Mouse (Mus musculus): ENCODE measurements around the gene Usp36.
A peak's percentile ranks its signal among the peaks of the same experiment; 100 is the strongest.

Usp36 gene

DNA sequence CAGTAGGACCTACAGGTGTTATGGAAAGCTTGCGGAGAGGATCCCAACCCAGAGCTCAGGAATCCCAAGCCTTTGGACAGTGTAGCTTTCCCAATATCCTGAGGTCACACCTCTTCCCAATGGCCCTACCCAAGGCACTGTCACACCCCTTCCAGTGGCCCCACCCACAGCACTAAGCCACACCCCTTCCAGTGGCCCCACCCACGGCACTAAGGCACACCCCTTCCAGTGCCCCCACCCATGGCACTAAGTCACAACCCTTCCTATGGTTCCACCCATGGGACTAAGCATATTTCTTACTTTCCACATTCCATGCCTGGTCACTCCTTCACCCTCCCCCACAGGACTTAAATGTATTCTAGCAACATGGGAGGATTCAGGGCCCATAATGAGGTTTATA lies 8.8 kb upstream of the Usp36 start:
- DNase-seq (ENCODE audit: low spot score) = no peak

DNA sequence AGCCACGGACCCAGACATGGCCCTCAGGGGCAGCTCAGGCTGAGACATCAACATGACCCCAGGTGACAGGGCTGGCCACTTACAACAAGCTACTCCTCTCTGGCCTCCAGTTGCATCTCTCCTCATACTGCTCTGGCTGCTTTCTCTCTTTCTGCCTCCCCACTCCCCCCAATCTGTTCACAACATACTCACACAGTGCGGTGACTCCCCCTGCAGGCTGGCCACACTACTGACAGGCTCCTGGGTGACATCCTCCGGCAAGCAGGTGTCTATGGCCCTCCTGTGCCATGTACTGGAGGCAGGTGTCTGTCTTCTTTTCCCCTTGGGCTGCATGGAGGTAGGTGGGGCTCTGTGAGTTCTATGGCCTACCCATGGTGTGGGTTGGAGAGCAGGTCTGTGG lies 7.9 kb upstream of the Usp36 start:
- no peak for DNase-seq (ENCODE audit: low spot score)

DNA sequence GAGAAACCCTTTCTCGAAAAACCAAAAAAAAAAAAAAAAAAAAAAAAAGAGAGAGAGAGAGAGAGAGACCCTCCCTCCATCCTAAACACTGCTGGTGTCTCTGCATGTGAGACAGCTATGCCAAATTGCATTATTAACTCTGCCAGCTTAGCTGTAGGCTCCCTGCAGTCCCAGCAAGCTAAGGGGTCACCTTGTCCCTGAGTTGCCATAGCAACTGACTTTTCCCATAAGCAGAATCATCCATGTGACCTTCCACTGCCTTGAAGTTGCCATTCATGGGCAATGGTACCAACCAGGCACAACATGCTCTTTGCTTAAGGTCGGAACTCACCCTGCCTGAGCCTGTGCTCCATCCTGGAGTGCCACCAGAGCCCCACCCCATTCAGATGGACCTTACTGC lies 5.0 kb upstream of the Usp36 start:
- no peak for DNase-seq (ENCODE audit: low spot score)

DNA sequence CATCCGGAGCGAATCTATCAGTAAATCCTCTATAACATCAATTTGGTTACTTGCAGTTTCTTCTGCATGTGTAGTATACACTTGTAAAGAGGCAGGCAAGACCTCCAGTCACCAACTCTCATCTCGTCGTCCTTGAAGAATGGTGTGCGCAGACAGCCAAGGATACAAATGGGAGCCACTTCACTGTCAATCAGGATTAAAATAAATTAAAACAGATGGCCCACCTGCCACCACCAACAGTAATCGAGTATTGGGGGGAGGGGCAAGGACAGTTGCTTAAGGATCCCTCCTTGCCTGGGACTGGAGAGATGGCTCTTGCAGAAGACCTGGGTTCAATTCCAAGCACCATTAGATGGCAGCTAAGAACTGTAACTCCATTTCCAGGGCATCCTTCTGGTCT lies 2.6 kb upstream of the Usp36 start:
- no peak for DNase-seq (ENCODE audit: low spot score)

DNA sequence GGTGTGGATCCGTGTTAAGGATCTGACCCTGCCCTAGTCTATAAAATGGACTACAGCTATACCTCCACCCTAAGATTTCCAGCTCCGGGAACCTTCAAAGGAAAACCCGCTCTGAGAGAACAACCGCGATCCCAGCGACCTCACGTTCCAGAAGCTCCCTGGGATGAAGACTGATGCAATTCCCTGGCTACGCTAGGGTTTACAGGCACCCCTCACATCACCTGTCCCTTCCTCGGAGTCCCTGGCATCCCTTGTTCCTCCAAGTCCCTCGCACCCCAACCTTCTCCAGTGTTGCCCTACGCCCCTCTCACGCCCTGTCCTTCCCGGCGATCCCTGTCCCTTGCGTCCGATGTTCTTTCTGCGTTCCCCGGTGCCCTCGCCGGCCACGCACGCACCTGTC lies 482 bp downstream of the Usp36 start:
- DNase-seq (ENCODE audit: low spot score) = no peak

DNA sequence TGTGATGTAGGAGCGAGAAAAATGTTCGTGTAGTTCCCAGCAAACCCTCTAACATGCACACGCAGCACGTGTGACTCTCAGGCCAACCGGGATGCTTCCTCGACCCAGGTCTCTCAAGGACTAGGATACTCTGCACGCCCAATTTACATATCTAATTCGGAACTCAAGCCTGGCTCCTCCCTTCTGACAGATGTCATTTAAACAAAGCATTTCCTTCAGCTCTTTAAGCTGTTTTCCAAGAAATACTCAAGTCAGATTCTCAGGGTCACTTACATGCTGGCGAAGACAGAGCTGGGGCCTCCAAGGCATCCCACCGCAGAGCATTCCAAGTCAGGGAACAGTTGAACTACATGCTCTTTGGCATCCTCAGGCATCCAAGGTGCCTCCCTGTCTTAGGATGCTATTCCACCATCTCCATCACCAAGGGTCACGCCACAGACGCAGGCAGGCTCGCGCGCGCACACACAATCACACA lies 970 bp downstream of the Usp36 start:
- no peak for DNase-seq (ENCODE audit: low spot score)

DNA sequence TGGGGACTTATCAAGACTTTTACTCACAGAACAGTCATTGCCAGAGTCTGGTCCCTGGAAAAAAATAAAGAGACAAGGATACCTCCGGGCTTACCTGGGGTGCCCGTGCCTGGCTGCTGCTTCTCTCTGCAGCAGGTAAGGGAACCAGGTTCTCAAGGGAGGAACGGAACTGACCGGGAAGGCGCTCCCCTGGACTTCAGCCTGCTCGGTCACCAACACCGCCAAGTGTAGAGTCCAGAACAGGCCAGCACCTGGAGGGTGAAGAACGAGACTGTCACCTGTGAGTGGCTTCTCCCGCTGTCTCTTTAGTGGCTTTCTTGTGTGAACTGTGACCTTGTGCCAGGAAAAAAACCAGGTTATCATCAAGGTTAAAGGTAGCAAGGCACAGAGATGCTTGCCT lies 2.5 kb downstream of the Usp36 start:
- DNase-seq (ENCODE audit: low spot score) = no peak

DNA sequence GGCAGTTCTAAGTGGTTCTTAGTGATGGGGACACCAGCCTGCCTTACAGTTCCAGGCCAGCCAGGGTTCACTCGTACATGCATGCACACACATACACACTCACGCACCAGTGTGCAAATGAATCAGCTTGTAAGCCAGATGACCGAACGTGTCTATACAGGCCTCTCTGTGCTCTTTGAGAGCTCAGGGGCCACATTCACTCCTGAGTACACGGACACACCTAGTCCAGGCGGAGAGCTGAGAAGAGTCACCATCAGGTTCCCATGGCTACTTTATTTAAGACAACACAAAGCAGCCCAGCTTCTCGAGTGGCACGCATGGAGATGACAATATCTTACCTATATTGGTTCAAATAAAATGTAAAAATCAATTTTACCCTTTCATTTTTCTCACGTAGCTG lies 3.6 kb downstream of the Usp36 start:
- DNase-seq (ENCODE audit: low spot score) = no peak

DNA sequence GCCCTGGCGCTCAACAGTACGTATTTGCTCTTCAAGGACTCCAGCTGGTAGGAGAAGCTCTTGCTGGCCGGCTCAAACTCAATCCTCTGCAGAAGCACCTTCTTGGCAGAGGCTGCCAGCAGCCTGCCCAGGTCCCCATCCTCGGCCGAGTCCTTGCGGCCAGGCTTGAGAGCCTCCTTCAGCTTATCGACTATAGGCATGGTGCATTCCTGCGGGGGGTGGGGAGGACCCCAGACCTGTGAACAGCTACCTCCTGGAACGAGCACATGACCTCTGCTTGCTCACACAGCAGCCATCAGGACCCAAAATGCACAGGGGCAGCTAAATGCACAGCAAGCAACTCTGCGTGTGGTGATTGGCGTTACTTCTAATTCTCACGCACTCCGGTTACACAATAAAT lies 4.3 kb downstream of the Usp36 start:
- DNase-seq (ENCODE audit: low spot score) = no peak

DNA sequence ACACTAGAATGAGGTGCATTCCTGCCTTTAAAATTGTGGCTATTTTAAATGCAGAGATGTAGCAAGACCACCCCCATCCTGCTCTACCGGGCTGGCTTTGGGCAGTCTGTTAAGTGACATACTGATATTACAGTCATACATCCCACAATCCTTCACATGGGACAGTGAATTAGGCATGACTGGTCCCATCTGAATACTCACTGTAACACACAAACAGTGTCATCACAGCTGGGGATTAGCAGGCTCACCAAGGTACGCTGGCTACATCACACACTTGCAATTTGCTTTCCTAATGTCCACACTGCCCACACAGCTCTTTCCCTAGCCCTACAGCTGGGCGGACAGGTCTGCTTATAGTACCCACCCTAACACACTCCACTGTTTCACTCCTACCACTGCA lies 9.8 kb downstream of the Usp36 start:
- no peak for DNase-seq (ENCODE audit: low spot score)

DNA sequence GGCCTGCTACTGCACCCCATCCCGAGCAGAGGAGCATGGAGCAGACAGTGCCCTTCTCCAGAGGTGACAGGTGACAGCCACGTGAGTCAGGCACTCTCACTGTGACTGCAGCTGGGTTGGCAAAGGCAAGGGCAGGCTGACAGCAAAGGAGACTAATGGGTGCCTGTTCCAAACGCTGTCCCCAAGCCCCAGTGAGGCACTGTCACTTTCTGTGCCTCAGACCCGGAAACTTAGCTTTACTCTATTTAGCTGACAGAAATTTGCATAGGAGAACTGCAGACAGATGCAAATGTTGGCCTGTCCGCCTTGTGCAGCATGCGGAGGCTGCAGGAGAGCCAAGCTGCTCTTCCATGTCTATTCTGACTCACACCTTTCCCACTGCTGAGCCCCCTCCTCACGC lies 13.7 kb downstream of the Usp36 start:
- no peak for DNase-seq (ENCODE audit: low spot score)

DNA sequence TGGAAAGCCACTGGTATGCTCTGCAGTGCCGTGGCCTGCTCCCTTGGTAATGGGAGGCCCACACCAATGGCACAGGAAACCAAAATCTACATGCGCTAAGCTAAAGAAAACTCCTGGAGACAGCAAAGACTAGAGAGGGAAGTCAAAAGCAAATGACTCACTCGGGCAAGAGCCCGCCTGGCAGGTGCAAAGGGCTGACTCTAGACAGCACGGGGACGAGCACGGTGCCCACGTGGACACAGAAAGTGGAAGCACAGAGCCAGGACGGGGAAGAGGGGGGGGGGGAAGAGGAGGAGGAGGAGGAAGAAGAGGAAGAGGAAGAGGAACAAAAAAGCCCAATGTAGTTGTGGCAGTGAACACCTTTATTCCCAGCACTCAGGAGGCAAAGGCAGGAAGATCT lies 15.0 kb downstream of the Usp36 start:
- no peak for DNase-seq (ENCODE audit: low spot score)

DNA sequence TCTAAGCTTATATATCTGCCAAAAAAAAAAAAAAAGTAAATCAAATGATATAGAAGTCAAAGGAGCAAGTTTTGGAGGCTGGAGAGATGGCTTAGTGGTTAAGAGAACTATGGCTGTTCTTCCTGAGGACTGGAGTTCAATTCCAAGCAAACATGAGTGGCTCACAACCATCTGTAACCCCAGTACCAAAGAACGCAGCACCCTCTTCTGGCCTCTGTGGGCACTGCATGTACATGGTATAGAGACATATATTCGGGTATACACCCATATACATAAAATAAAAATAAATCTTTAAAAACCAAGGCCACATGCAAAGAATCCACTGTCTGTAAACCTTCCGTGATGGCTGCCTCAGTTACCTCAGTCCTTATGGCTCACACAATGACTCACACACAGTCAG lies 20.2 kb downstream of the Usp36 start:
- DNase-seq (ENCODE audit: low spot score) = no peak

DNA sequence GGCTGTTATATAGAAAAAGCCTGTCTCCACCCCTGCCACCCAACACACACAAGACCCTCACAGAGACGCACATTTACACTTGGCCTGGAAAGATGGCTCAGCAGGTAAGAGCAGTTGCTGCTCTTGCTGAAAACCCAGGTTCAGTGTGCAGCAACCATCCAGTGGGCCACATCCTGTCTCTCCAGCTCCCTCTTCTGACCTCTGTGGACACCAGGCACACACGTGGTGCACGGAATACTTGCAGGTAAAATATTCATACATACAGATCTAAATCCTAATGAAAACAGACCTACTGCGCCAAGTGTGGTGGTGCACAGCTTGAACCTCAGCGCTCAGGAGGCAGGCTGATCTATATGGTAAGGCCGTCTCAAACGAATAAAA lies 23.4 kb downstream of the Usp36 start:
- DNase-seq (ENCODE audit: low spot score) = no peak

DNA sequence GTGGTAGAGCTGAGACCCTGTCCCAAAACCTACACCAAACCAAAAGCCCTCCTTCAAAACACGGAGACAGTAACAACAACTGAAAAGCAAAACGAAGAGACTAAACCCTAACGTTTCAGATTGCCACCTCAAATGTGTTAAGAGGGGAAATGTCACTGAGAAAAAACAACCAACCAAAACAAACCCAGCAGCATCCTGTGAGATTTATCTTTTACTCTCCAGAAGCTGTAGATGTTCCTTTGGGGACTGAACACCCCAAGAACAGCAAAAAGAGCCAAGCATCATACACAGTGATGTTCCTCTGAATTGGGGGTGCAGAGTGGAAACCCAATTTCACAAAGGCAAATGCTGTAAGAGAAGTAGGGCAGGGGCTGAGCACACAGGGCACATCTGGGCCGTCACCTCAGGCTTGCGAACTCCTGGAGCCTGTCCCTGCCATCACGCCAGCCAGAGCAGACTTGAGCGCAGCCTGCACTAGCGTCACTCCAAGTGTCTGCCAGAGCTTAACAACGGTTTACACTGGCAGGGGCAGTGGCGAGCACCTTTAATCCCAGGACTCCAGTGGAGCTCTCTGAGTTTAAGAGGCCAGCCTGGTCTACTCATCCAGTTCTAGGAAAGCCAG lies 23.9 kb downstream of the Usp36 start:
- no peak for DNase-seq (ENCODE audit: low spot score)

DNA sequence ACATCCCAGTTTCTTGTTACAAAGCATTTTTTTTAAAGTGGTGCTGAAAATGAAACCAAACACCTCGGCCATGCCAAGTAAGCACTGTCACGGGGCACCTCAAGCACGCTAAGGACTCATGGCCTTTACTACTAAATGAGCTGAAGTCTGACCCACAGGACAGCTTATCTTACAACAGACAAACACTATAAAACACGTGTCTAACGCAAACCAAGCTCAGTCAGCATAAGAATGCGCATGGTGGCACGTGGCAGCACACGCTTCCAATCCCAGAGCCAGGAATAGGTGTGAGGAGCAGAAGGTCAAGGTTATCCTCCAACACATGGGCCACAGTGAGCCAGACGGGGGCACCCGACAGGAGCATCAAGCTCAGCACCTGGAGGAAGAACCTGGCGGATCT lies 24.4 kb downstream of the Usp36 start:
- DNase-seq (ENCODE audit: low spot score) = no peak

DNA sequence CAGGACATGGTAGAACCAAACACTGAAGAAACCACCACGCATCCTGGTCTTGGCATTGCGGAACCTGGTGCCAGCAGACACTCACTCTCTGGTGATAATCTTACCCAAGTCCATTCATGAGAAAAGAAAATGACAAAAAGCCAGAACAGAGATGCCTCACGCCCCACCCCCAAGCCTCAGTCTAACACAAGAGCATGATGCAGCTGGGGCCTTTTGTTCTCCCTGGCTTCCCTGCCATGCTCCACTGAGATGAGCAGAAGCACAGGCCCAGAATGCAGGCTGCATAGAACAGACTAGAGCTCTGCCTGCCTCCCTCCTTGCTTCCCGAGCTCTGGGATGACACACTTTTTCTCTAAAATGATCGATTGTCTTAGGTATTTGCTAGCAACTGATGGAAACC lies 26.9 kb downstream of the Usp36 start:
- DNase-seq (ENCODE audit: low spot score) = no peak

DNA sequence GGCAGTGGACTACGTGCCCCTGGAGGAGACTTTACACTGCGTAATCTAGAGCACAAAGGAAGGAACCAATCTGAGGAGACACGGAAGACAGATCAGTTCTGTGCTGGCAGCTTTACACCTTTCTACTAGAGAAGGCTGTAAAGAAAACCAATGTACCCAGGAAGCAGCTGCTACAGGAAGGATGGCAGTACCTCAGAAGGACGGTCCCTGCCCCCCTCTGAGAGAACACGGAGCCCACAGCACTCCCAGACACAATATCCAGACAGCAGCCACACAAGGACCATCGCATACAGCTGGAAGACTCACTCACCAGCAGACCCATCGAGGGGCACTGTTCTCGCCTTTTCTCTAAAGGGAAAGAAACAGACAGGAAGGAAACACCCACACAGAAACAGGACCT lies 30.0 kb downstream of the Usp36 start:
- DNase-seq (ENCODE audit: low spot score) = no peak

DNA sequence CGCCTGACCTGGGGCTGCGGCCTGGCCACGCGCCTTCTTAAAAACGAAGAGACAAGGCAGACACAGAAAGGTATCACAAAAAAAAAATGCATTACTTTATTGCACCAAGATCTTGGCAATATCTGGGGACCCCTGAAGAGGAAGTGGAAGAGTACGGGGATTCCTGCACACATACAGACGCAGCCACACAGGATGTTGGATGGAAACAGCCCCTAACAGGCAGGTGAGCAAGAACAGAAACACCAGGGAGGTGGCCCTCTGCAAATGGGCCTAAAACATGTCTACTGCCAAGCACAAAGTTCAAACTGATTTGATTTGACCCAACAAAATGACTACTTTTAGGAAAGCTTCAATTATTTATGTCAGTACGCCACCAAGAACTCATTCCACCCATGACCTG lies 30.5 kb downstream of the Usp36 start:
- DNase-seq (ENCODE audit: low spot score) = no peak

DNA sequence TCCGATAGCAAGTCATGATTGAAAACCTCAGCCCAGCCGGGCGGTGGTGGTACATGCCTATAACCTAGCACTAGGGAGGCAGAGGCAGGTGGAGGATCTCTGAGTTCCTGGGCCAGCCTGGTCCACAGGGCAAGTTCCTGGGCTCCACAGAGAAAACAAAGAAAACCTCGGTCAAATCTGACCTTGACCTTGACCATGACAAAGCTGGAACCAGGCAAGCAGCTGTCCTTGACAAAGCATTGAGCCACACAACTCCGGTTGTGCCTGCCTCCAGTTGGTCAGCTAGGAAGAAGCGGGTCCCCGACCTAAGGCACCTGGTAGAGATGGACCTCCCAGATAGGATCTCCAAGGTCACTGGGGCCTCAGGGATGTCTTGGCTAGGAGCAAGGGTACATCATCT lies 33.7 kb downstream of the Usp36 start:
- DNase-seq (ENCODE audit: low spot score) = no peak

DNA sequence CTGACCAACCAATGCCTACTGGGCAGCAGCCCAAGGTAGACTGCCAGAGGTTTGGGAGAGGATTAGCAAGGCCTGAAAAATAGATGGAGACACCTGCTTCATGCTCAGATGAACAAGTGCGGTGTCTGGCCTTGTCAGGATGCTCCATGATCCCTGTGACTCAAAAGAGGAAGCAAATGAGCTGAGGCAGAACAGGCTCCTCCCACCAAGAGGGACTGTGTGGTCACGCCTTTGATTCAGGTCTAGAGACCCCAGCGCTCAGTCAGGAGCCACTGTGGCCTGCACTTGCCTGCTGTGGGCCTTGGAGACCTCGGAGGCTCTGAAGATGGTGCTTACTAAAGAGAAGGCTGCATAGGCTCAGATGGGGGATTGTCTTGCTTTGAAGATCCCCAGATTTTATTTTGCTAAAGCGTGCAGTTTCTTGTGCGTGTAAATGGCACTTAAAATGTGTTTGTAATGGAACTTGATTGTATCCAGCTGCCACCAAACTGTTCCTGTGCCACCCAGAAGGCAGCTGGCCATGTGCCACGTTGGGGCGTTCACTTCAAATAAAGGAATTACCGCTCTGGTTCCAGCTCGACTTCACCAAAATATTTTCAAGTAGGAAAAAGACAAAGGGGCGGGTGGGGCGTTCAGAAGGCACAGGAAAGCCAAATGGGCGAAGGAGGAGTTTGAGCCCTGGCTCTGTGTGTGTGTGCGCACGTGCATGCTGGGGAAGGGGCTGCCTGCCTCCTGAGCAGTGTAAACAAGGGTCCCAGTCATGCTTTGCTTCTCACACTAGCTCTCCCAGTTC lies 35.7 kb downstream of the Usp36 start:
- peak; percentile 43 for DNase-seq (ENCODE audit: low spot score)

DNA sequence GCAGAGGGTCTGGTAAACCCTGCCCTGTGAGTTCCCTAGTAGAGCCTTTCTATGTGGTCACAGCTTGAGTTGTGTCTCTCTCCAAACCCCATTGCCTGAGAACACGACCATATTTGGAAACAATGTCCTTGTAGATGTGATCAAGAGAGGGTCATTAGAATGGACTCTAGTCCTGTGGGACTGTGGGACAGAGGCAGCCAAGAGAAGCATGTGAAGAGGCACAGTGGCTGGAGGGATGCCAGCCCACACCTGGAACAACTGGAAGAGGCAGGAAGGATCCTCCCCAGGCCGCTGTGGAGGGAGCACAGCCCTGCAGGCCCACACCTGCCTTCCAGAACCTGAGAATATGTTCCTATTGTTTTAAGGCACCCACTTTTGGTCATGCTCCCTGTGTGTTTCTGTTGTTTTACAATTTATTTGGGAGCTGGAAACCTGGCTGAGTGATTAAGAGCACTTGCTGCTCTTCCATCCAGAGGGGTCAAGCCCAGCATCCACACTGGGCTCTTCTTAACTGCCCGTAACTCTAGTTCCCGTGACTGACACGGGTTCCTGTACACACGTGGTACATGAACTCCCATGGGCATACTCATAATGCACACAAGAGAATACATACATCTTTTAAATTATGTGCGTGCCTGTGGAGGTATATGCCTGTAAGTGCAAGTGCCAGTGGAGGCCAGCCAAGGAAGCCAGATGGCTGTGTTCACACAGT lies 36.4 kb downstream of the Usp36 start:
- DNase-seq (ENCODE audit: low spot score) = no peak

DNA sequence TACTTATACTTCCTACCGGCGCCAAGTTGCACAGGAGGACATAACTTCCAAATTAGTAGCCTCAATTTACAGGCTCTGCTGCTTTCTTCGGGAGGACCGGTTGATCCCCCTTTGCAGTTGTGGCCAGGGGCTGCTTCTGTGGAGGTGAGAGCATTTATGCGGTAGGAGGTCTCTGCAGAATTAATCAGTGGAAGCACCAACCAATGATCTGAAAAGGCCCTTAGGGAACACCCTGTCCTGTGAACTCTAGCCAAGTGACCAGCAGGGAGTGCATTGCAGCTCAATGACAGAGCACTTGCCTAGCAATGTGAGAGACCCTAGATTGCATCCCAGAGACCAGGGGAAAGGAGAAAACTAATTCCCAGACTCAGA lies 41.0 kb downstream of the Usp36 start:
- DNase-seq (ENCODE audit: low spot score) = no peak
